Mouse (Mus musculus): Measurements from ENCODE around the gene Trit1. TPM values are rescaled to one million over a fixed set of nuclear protein-coding genes. Genes with fewer than 3 reads are reported as not detected.
A peak's percentile ranks its signal among the peaks of the same experiment; 100 is the strongest.
"Not testable (repeated sequence)": the region's sequence is repeated elsewhere in the genome, so short reads cannot be mapped to it uniquely, and the experiment has no call there.

Gene Trit1
- polyA plus RNA-seq, 1 experiment = 16.2 TPM

DNA sequence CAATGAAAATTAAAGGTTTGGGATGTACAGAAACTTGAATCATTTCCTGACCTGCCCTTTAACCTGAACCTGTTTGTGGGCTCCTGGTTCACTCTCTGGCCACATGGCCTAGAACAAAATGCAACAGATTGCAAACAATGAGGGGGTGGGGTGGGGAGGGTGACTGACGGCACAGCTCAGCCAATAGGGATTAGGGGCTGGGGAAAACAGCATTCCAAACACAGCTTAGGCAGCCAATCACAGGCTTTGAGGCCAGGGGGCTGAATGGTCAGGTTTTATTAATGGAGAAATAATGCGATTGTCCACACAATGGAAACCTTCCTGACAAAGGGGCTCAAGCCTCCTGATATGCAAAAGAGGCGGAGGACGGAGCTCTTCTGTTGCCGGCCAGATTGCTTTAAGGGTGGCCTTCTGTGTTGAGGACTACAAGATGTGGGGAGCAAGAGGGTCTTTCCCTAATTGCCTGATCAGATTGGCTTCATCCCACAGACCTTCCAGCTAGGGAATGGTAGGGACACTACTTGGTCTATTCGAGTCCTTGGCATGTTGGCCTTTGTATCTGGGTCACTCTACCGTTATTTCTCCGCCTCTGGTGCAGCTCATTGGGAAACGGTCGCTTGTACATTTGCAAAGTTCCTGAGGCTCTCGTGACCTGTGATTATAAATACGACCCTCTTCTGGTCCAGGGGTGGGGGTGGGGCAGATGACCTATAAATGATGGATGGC, 17.7 kb upstream of the Trit1 start:
- DNase-seq (ENCODE audit: low spot score) = no peak

DNA sequence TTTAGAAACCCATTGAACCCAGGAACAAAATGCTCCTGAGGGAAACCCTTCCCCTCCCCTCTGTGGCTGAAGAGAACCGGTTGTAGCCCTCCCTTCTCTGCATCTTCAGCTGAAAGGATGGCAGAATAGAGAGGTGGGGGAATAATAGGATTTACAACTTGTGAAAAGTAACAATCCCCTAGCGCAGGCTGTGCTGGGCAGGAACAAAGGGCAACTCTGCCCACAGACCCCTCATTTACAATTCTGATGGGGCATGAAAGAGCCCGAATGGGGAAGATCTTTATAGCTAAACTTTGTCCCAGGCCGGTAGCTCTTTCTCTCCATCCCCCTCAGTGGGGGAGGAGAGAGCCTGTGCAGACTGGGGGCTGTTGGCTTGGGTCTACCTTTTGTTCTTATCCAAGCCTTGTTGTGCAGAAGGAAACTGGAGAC, 17.1 kb upstream of the Trit1 start:
- DNase-seq (ENCODE audit: low spot score) = no peak

- no peak for DNase-seq (ENCODE audit: low spot score)
Measured at GRCm38 (mm10) chr4:123000130-123000529, 16.3 kb upstream of the Trit1 start.

DNA sequence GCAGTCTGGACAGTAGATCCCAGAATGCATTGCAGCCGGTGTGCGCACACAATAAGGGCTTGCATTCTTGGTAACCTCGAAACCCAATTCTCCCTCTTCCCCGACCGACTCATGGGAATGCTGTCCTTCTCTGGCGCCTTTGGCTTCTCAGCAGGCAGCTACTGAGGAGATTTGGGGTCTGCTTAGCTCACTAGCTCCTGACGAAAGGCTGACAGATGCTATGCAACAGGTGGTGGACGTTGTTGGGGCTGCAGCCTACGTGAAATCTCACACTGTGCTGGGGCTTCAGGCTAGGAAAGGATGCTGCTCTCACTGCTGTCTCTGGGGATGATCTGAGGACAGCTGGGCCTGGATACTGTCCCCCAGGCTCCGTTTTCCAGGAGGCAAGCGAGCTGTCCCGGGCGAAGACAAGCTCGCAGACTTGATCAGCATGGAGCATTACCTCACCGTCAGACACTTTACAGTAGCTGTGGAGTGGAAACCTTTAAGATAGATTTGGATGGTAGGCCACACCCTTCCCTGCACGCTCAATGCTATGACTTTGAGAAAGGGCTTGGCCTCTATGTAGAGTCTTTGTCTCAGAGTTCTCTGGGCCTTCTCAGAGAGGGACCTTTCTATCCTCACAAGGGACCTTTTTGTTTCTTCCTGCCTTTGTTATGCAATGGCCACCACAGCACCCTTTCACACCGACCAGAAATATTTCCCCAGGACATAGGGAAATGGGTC, 15.6 kb upstream of the Trit1 start:
- DNase-seq (ENCODE audit: low spot score) = no peak

DNA sequence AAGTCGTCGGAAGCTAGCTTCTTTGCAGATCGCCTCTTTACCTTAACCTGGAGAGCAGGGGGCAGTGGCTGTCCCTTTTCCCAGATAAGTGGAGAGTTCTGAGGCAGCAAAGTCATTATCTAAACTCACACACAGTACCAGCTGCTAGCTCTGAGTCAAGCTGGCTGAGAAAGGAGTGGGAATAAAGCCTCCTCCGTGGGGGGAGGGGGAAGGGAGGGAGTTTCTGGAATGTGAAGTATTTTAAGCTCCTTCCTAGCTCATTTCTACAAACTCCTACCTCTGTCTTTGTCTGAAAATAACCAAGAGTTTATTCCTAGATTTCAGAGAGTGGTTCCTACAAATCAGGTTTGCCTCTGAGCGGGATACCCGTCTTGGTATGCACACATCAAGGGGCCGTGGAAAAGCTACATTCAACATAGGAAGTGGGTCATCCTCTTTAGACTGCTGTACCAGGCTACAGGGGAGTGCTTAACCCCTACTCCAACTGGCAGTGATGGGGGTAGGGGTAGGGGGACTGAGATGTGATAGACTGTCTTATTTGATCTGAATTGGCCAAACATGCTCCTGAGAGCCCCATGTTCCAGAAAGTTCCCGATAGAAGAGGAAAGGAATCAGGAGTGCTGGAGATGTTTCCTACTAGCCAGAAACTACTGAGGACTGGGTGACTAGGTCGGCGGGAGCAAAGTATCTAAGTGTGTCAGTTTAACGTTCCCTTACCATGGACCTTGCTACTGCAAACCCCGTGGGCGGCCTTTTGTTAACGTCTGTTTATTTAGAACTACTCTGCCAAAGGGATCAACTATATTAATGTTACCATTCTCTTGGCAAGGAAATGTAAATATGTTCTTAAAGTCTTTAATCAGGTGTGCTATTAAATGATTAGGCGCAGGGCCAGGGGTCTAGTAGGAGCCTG, 11.1 kb upstream of the Trit1 start:
- DNase-seq (ENCODE audit: low spot score) = peak; percentile 15

DNA sequence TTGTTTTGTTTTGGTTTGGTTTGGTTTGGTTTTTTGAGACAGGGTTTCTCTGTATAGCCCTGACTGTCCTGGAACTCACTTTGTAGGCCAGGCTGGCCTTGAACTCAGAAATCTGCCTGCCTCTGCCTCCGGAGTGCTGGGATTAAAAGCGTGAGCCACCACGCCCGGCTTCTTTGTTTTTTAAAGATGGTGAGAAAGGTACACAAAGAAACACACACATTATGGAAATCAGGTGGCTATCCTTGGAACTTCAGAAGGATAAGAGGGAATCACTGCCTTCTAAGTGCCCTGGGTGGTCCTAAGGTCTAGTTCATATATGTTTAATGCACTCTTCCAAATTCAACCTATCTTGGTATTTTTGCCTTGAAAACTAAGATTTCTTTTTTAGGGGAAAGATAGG, 3.9 kb upstream of the Trit1 start:
- DNase-seq (ENCODE audit: low spot score) = not testable (repeated sequence)

- no peak for DNase-seq (ENCODE audit: low spot score)
Measured at GRCm38 (mm10) chr4:123013346-123013945, 3.0 kb upstream of the Trit1 start.

DNA sequence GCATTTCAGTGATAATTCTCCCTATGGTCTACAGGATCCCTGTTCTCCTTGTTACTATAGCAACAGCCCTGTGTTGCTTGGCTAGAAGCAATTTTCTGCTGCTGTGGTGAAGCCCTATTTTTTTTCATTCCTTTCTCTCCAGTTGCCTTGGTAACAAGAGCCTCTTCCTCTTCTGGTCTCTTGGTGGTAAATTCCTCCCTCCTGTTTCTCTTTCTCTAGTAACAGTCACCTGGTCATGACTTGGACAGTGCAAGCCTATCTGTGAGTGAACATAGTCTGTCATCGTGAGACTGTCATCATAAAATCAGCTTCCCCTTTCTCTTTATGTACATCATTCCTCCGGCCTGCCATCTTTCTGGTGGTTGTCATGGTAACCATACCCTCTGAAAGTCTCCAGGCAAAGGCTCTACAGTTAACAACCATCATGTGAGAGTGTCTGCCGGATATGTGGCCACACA, 2.4 kb upstream of the Trit1 start:
- DNase-seq (ENCODE audit: low spot score) = no peak

GRCm38 (mm10) chr4:123014501-123015282, 1.7 kb upstream of the Trit1 start:
- no peak for DNase-seq (ENCODE audit: low spot score)

GRCm38 (mm10) chr4:123021591-123021990, 5.2 kb downstream of the Trit1 start:
- no peak for DNase-seq (ENCODE audit: low spot score)

DNA sequence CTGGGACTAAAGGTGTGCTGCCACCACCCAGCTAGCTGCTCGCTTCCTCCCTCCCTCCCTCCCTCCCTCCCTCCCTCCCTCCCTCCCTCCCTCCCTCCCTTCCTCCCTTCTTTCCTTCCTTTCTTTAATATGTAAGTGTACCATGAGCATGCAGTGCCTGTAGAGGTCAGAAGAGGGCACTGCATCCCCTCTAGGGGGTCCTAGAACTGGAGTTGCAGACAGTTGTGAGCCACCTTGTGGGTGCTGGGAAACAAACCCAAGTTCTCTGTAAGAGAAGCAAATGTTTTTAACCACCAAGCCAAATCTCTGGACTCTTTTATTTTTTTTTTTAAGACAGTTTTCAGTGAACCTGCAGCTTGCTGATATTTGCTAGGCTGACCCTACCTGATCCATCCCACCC, 6.5 kb downstream of the Trit1 start:
- DNase-seq (ENCODE audit: low spot score) = no peak

DNA sequence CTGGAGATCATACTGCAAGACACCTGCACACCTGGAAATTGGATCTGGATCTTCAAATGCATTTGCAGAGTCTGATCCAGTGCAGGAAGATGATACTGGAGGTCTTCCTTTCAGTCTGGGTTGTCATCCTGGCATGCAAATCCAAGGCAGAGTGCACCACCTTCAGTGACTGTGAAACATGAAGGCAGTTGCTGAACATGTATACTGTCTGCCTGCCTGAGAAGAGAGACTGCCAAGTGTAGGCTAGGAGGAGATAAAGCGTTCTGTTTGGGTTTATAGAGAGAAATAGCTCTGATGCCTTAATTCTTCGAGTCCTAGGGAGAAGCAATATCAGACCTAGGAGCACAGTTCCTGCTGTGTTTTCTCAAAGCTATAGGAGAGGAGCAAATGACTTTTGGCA, 9.0 kb downstream of the Trit1 start:
- DNase-seq (ENCODE audit: low spot score) = no peak

- DNase-seq (ENCODE audit: low spot score) = no peak
Measured at GRCm38 (mm10) chr4:123026161-123026560, 9.8 kb downstream of the Trit1 start.

GRCm38 (mm10) chr4:123026597-123026996, 10.2 kb downstream of the Trit1 start:
- DNase-seq (ENCODE audit: low spot score) = no peak

DNA sequence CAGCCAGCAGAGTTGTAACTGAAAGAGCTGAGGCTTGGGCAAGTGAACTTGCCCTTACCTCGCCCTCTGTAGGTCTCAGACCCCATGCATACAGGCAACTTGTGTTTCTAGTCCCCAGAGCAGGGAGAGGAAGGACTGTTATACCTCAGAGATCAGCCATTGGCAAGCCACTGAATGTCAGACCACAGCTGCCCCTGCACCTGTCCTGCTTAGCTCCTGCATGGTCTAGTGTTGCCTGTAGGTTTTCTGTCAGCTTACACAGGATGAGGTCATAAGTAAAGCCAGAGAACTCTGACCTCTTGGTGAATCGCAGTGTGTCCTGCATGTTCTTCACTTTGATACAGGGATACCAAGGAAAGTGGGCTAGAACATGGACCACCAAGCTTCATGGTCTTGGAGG, 18.4 kb downstream of the Trit1 start:
- no peak for DNase-seq (ENCODE audit: low spot score)

- no peak for DNase-seq (ENCODE audit: low spot score)
Measured at GRCm38 (mm10) chr4:123035636-123036035, 19.2 kb downstream of the Trit1 start.

GRCm38 (mm10) chr4:123036710-123037109, 20.3 kb downstream of the Trit1 start:
- no peak for DNase-seq (ENCODE audit: low spot score)

DNA sequence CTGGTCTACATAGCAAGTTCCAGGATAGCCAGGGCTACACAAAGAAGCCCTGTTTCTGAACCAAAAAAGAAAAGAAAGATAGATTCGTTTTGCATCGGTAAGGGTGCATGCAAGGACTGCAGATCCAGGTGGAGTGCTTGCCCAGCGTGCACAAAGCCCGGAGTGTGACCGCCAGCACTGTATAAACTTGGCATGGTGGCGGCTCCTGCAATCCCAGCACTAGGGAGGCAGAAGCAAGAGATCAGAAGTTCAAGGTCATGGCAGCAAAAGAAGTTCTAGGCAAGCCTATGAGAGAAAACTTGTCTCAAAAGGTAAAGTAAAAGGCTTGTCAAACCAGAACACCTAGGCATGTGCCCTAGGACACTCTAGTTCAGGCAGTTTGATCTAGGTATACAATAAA, 24.7 kb downstream of the Trit1 start:
- DNase-seq (ENCODE audit: low spot score) = no peak

GRCm38 (mm10) chr4:123043858-123044257, 27.5 kb downstream of the Trit1 start:
- DNase-seq (ENCODE audit: low spot score) = no peak

GRCm38 (mm10) chr4:123044842-123045241, 28.4 kb downstream of the Trit1 start:
- DNase-seq (ENCODE audit: low spot score) = no peak

DNA sequence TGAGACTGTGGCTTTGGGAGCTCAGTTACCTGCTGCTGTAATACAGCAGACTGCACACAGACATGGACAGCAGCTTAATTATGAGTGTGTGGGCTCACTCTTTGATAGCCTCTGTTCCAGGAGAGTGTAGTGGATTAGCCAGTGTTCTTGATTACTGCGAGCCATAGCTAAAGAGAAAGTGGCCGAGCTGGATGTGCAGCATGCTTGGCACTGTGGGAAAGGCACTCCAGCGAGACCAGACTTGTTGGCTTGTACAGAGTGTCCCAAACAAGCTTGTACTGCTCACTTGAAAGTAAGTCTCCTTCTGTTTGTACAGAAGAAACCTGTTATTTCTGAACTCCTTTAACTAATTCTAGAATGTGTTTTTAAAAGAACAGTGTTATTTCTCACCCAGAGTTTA, 29.9 kb downstream of the Trit1 start:
- DNase-seq (ENCODE audit: low spot score) = no peak
